Mouse (Mus musculus): Measurements from ENCODE around the gene Hemgn. TPM values are rescaled to one million over a fixed set of nuclear protein-coding genes. Genes with fewer than 3 reads are reported as not detected.

The Hemgn gene
- polyA plus RNA-seq, 1 experiment from 2014 or later, result 3.1 TPM

DNA sequence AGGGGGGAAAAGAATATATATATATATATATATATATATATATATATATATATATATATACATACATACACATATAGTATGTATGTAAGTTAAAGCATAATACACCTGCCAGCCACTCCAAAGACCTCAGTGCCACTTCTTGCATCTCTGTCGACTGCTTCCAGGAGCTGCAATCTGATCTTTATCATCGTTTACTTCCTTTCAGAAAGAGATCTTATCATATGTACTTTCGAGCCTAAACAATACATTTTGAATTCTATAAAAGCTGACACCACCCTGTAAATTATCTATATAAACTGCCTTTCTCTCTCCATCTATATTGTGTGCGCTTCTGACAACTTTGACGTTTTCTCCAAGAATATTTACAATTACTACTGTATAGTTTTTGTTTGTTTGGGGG, 24.8 kb downstream of the Hemgn start:
- Histone ChIP-seq H3K27me3 (replicated peaks) (no peaks in the 10 kb centered on the region), H3K4me3 (peak overlapping the region; percentile 71), H3K9ac (peak overlapping the region; percentile 90), H3K4me2 (peak overlapping the region; percentile 73), H3K27ac (replicated peaks) (peak overlapping the region; percentile 95), H3K9me3 (no peaks in the 10 kb centered on the region), H3K36me3 (peaks cover 39% of the 10 kb centered on the region), H3K4me1 (peaks cover 7% of the 10 kb centered on the region)
- ATAC-seq (ENCODE audit: extremely low read depth, insufficient number of reproducible peaks, low FRiP score, low TSS enrichment), result no peak
- 22% methylated on average over 5 of the region's 5 CpGs for WGBS

DNA sequence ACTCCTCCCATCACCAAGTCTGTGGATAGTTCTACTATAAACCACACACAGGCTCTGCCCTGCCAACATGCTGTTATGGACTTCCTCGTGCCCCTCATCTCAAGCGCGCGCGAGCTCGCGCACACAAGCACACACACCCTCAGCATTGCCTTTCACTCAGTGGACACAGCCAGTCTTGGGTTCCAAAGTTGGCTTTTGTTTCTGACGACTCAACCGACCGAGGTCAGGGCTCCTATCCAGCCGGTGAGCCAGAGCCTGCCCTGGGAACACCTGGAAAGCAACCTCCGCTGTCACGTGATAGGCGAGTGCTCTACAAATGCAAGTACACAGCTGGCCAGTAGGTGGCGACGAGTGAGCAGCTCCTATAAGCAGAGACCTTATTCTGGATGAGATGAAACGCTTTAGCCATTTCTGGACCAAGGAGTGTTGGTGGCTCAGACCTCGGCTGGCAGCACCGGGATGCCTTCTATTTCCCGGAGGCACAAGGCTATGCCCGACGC, 38.4 kb downstream of the Hemgn start:
- ATAC-seq (ENCODE audit: extremely low read depth, insufficient number of reproducible peaks, low FRiP score, low TSS enrichment), result 0 out of 2 replicates have a peak, but pooled peaks have one; percentile 56
- Histone ChIP-seq H3K27ac (replicated peaks) (no peak overlapping the region), H3K4me3 (peak overlapping the region; percentile 51), H3K27me3 (replicated peaks) (no peaks in the 10 kb centered on the region), H3K36me3 (peaks cover 42% of the 10 kb centered on the region), H3K4me1 (peaks cover 26% of the 10 kb centered on the region), H3K9ac (peak overlapping the region; percentile 74; the same call in 1 of the 2 replicates), H3K4me2 (peak overlapping the region; percentile 80), H3K9me3 (no peaks in the 10 kb centered on the region)
- 15% methylated on average over 22 of the region's 22 CpGs for WGBS

DNA sequence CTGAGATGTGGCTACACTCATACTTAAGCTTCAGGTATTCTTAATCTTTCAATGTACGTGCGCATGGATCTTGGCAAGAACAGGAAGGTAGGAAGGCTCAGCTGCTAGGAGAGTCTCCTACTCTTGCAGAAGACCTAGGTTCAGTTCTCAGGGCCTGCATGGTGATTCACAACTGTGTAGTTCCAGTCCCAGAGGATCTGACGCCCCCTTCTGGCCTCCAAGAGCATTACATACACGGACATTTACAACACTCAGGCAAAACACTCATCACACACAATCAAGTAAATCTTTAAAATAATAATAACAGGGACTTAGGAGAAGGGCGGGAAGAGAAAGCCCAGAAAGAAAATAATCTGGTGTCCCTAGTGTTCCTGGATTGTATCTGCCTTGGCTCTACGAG, 38.9 kb downstream of the Hemgn start:
- 57% methylated on average over 6 of the region's 6 CpGs for WGBS
- H3K36me3 ChIP-seq, result peaks cover 38% of the 10 kb centered on the region
- peak overlapping the region; percentile 80 for H3K4me2 ChIP-seq
- no peak for ATAC-seq (ENCODE audit: extremely low read depth, insufficient number of reproducible peaks, low FRiP score, low TSS enrichment)
- H3K4me3 ChIP-seq, result peak overlapping the region; percentile 51
- H3K9ac ChIP-seq, result peak overlapping the region; percentile 74; the same call in 1 of the 2 replicates
- H3K9me3 ChIP-seq, result no peaks in the 10 kb centered on the region
- no peak overlapping the region for H3K27ac ChIP-seq (replicated peaks)
- peaks cover 26% of the 10 kb centered on the region for H3K4me1 ChIP-seq
- no peaks in the 10 kb centered on the region for H3K27me3 ChIP-seq (replicated peaks)

DNA sequence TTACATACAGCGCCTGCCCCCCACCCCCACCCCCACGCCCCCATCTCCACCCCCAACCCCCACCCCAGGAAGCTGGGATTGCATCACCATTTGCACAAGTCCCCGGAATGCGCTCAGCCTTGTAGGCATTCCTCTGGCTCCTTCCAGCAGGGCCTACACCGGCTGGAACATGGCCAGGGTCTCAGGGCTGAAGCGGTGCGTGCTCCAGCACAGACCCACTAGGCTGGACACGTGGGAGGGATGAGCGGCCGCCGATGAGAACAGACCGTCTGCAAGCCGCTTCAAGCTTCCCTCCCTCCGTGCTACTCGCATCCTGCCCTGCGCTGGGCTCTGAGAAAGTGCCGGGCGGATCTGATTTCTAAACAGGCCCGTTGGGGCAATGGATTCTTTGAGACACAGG, 42.3 kb downstream of the Hemgn start:
- peak overlapping the region; percentile 64 for H3K9ac ChIP-seq
- WGBS, result 1% methylated on average over 19 of the region's 19 CpGs
- H3K36me3 ChIP-seq, result peaks cover 3% of the 10 kb centered on the region
- H3K27ac ChIP-seq (replicated peaks), result no peak overlapping the region
- H3K9me3 ChIP-seq, result peaks cover 5% of the 10 kb centered on the region; the same call in 1 of the 2 replicates
- ATAC-seq (ENCODE audit: extremely low read depth, insufficient number of reproducible peaks, low FRiP score, low TSS enrichment), result peak; percentile 48; the same call in 1 of the 2 replicates
- peak overlapping the region; percentile 64 for H3K4me2 ChIP-seq
- peaks cover 32% of the 10 kb centered on the region for H3K4me1 ChIP-seq
- H3K27me3 ChIP-seq (replicated peaks), result peaks cover 29% of the 10 kb centered on the region
- peak overlapping the region; percentile 37 for H3K4me3 ChIP-seq

DNA sequence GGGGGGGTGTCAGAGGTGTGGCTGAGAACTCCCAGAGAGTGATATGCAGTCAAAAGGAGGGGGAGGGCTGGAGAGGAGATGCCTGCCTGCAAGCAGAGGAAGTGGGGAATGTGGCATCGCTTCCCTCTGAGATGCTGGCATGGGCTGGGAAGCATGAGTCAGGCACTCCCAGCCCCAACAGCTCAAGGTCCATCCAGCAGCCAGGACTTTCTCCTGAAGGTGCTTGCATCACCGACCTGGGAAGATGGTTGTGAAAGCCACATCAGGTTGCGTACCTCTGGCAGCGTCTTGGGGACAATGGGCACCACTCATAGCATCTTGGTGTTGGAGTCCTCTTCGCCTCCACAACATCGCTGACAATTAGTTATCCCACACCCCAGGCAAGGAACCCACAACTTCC, 42.9 kb downstream of the Hemgn start:
- no peak overlapping the region for H3K4me3 ChIP-seq
- H3K9me3 ChIP-seq, result peaks cover 5% of the 10 kb centered on the region; the same call in 1 of the 2 replicates
- no peaks in the 10 kb centered on the region for H3K36me3 ChIP-seq
- H3K4me1 ChIP-seq, result peaks cover 32% of the 10 kb centered on the region
- ATAC-seq (ENCODE audit: extremely low read depth, insufficient number of reproducible peaks, low FRiP score, low TSS enrichment), result no peak
- no peak overlapping the region for H3K27ac ChIP-seq (replicated peaks)
- 32% methylated on average over 6 of the region's 6 CpGs for WGBS
- peak overlapping the region; percentile 64 for H3K4me2 ChIP-seq
- peaks cover 34% of the 10 kb centered on the region for H3K27me3 ChIP-seq (replicated peaks)
- no peak overlapping the region for H3K9ac ChIP-seq

DNA sequence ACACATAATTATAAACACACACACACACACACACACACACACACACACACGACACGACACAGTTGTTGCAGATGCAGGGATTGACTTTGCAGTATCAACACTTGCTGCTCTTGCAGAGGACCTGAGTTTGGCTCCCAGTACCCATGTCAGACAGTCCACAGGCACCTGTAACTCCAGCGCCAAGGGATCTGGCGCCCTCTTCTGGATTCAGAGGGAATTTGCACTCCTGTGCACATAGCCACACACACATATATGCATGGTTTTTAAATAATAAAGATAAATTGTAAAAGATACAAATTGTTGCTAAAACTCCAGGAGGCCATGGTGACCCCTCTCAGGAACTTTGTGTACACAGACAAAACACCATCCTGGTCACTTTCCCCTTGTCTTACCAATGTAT, 44.2 kb downstream of the Hemgn start:
- no peak for ATAC-seq (ENCODE audit: extremely low read depth, insufficient number of reproducible peaks, low FRiP score, low TSS enrichment)
- no peak overlapping the region for H3K27ac ChIP-seq (replicated peaks)
- H3K4me1 ChIP-seq, result peaks cover 23% of the 10 kb centered on the region
- WGBS, result 67% methylated on average over 4 of the region's 4 CpGs
- no peak overlapping the region for H3K4me2 ChIP-seq
- H3K4me3 ChIP-seq, result no peak overlapping the region
- H3K9ac ChIP-seq, result no peak overlapping the region
- H3K27me3 ChIP-seq (replicated peaks), result peaks cover 35% of the 10 kb centered on the region
- peaks cover 8% of the 10 kb centered on the region; the same call in 1 of the 2 replicates for H3K9me3 ChIP-seq
- no peaks in the 10 kb centered on the region for H3K36me3 ChIP-seq

DNA sequence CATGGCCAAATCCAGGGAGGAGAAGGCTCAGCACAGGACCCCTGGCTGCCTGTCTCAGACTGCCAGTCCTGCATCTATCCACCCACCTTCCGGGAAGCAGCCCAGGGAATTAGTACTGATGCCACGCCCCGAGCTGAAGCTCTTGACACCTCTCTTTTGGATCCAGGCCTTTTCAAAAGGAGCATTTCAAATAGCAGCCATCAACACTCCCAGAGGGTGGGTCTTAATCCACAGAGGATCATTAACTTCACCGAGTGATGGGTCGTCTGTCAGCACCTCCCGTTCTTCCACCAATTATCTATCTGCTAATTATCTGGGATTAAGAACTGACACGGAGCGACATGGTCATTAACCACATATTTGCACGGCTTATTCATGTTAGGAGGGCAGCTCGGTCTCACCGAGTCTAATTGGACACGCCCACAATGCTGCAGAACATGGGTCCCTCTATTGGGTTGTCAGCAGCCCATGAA, 45.8 kb downstream of the Hemgn start:
- H3K27me3 ChIP-seq (replicated peaks), result peaks cover 35% of the 10 kb centered on the region
- peaks cover 23% of the 10 kb centered on the region for H3K4me1 ChIP-seq
- no peak overlapping the region for H3K27ac ChIP-seq (replicated peaks)
- H3K9me3 ChIP-seq, result peaks cover 8% of the 10 kb centered on the region; the same call in 1 of the 2 replicates
- H3K9ac ChIP-seq, result no peak overlapping the region
- no peaks in the 10 kb centered on the region for H3K36me3 ChIP-seq
- no peak overlapping the region for H3K4me3 ChIP-seq
- 9% methylated on average over 12 of the region's 12 CpGs for WGBS
- no peak for ATAC-seq (ENCODE audit: extremely low read depth, insufficient number of reproducible peaks, low FRiP score, low TSS enrichment)
- 0 out of 2 replicates have a peak overlapping the region, but pooled peaks have one; percentile 11 for H3K4me2 ChIP-seq

DNA sequence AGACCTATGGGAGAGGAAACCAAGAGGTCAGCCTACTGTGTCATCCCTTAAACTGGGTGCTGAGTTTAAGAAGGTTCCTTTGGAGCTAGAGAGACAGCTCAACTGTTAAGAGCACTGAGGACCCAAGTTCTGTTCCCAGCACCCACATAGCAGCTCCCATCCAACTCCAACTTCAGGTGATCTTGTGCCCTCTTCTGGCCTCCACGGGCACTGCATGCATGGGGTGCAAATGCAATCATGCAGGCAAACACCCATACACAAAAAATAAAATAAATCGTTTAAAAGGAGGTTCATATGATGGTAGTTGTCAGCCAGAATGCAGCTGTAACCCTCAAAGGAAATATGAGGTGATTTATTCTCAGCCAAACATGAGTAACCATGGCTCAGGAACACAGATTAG, 48.9 kb downstream of the Hemgn start:
- Histone ChIP-seq H3K9ac (no peak overlapping the region), H3K27me3 (replicated peaks) (peaks cover 34% of the 10 kb centered on the region), H3K4me3 (no peak overlapping the region), H3K9me3 (peaks cover 7% of the 10 kb centered on the region; the same call in 1 of the 2 replicates), H3K4me1 (0 out of 2 replicates have a peak, but pooled peaks cover 10% of the 10 kb centered on the region), H3K4me2 (no peak overlapping the region), H3K27ac (replicated peaks) (no peak overlapping the region), H3K36me3 (no peaks in the 10 kb centered on the region)
- WGBS, result 69% methylated on average over 2 of the region's 2 CpGs
- ATAC-seq (ENCODE audit: extremely low read depth, insufficient number of reproducible peaks, low FRiP score, low TSS enrichment), result no peak

DNA sequence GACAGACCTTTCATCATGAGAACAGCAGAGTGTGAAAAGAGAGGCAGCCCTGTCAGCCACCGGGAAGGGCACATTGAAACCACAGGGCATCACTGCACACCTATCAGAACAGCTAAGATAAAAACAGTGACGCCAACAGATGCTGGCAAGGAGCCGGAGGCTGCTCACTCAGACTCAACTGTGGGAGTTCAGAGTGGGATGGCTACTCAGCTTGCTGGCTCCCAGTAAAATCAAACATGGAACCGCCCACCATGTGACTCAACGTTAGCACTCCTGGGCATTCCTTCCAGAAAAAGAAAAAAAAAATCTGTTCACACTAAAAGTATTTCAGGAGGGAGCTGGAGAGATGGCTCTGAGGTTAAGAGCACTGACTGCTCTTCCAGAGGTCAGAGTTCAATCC, 52.0 kb downstream of the Hemgn start:
- no peak overlapping the region for H3K4me3 ChIP-seq
- H3K36me3 ChIP-seq, result no peaks in the 10 kb centered on the region
- peaks cover 2% of the 10 kb centered on the region; the same call in 1 of the 2 replicates for H3K9me3 ChIP-seq
- ATAC-seq (ENCODE audit: extremely low read depth, insufficient number of reproducible peaks, low FRiP score, low TSS enrichment), result no peak
- 0 out of 2 replicates have a peak, but pooled peaks cover 5% of the 10 kb centered on the region for H3K4me1 ChIP-seq
- peaks cover 23% of the 10 kb centered on the region for H3K27me3 ChIP-seq (replicated peaks)
- H3K27ac ChIP-seq (replicated peaks), result no peak overlapping the region
- H3K9ac ChIP-seq, result no peak overlapping the region
- 32% methylated on average over 5 of the region's 5 CpGs for WGBS
- no peak overlapping the region for H3K4me2 ChIP-seq

DNA sequence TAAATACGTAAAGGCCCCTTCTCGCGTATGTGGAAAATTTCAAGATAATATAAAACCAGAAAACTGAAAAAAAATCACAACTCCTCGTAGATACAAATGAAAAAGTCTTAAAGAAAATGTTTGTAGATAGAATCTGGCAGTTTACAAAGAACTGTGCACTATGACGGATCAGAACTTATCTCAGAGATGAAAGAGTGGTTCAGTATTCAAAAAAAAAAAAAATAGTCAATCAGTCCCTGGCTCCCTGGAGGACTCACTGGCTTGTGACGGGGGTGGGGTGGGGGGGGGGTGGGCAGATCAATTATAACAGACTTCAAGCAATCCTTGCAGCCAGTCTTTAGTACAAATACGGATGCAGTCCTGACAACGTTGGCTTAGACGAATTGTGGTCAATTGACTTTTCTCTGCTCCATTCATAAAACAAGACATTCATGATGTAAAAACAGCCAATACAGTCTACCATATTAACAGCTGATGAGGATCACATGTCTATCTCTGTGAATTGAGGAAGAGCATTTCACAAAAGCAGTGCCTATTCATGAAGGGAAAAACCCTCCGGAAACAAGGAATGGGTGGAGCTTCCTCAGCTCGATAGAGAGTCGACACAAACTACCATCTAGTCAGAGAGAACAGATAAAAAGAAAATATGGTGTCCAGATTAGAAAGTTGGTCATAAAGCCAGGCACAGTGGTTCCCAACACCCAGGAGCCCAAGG, 53.6 kb downstream of the Hemgn start:
- ATAC-seq (ENCODE audit: extremely low read depth, insufficient number of reproducible peaks, low FRiP score, low TSS enrichment), result no peak
- 65% methylated on average over 12 of the region's 12 CpGs for WGBS
- H3K27ac ChIP-seq (replicated peaks), result no peak overlapping the region
- peaks cover 32% of the 10 kb centered on the region for H3K27me3 ChIP-seq (replicated peaks)
- no peak overlapping the region for H3K4me2 ChIP-seq
- H3K4me3 ChIP-seq, result no peak overlapping the region
- H3K36me3 ChIP-seq, result no peaks in the 10 kb centered on the region
- 0 out of 2 replicates have a peak, but pooled peaks cover 5% of the 10 kb centered on the region for H3K4me1 ChIP-seq
- peaks cover 2% of the 10 kb centered on the region; the same call in 1 of the 2 replicates for H3K9me3 ChIP-seq
- no peak overlapping the region for H3K9ac ChIP-seq

DNA sequence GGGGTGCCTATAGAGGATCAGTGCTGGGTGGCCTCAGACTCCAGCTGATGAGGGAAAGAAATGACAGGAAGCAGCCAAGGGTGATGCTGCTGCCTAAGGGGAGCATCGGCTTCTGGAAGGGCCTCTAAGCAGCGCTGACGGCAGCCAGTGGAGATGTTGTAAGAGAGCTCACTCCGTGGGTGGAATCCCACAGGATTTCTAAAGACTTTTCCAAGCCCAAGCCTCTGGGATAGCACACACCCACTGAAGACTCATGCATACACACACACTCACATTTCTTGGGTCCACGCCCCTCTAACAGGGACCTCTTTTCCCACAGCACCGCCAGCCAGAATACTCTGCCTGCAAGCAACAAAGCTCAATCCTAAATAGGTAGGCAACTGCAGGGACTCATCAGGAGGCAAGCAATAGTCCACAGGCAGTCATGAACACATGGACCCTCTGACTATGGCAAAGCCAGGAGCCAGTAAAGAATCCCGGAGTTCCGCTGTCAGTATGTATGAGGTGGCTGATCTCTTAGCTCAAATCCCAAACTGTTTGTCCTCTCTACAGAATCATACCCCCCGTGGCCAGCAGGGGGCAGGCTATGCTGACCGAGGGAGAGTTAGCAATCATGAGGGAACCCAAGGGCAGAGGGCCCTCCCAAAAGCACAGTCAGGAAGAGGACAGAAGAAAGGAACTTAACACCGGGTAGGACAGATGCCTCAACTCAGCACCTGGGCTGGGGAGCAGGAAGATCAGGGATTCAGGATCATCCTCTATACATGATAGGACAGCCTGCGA, 56.8 kb downstream of the Hemgn start:
- 42% methylated on average over 12 of the region's 12 CpGs for WGBS
- no peak for ATAC-seq (ENCODE audit: extremely low read depth, insufficient number of reproducible peaks, low FRiP score, low TSS enrichment)
- no peak overlapping the region for H3K27ac ChIP-seq (replicated peaks)
- H3K9ac ChIP-seq, result no peak overlapping the region
- 0 out of 2 replicates have a peak, but pooled peaks cover 4% of the 10 kb centered on the region for H3K4me1 ChIP-seq
- peaks cover 58% of the 10 kb centered on the region for H3K27me3 ChIP-seq (replicated peaks)
- H3K36me3 ChIP-seq, result no peaks in the 10 kb centered on the region
- no peaks in the 10 kb centered on the region for H3K9me3 ChIP-seq
- H3K4me3 ChIP-seq, result no peak overlapping the region
- H3K4me2 ChIP-seq, result no peak overlapping the region

All from heart, embryonic 13.5 days (tissue).